Mouse (Mus musculus) intestine, embryonic 16.5 days (tissue): ENCODE results near the gene Nfia. TPM values are rescaled to one million over a fixed set of nuclear protein-coding genes. Genes with fewer than 3 reads are reported as not detected.
A peak's percentile ranks its signal among the peaks of the same experiment; 100 is the strongest.

Experiments used
- ATAC-seq: fragments of 200-750 bp; cut with Nextera tagmentation; 2 replicates; pipeline ENCODE4 v1.8.0; 2017; ENCODE audit warnings: moderate TSS enrichment, moderate library complexity
- H3K27ac ChIP-seq: fragments of 300-500 bp; sonication (generic); 2 replicates; pipeline ENCODE4 v1.5.1; 2014; ENCODE audit warnings: mild to moderate bottlenecking, low read length
- H3K27me3 ChIP-seq: fragments of 300-500 bp; sonication (generic); replicated peaks from 2 replicates; pipeline ENCODE4 v1.6.1; 2014; ENCODE audit warnings: low read length, control low read depth, mixed read lengths; ENCODE audit not compliant: control insufficient read depth, insufficient read depth
- H3K36me3 ChIP-seq: fragments of 300-500 bp; sonication (generic); 2 replicates; pipeline ENCODE4 v1.6.1; 2014; ENCODE audit warnings: low read length, control low read depth; ENCODE audit not compliant: control insufficient read depth, insufficient read depth
- H3K4me1 ChIP-seq: fragments of 300-500 bp; sonication (generic); 2 replicates; pipeline ENCODE4 v1.6.1; 2014; ENCODE audit warnings: low read length, control low read depth, mixed read lengths; ENCODE audit not compliant: control insufficient read depth, insufficient read depth
- H3K4me2 ChIP-seq: fragments of 300-500 bp; sonication (generic); 2 replicates; pipeline ENCODE4 v1.6.1; 2014; ENCODE audit warnings: low read depth, low read length, control low read depth
- H3K4me3 ChIP-seq: fragments of 300-500 bp; sonication (generic); 2 replicates; pipeline ENCODE4 v1.5.1; 2014; ENCODE audit warnings: mild to moderate bottlenecking, low read length
- H3K9ac ChIP-seq: fragments of 300-500 bp; sonication (generic); 2 replicates; pipeline ENCODE4 v1.6.1; 2014; ENCODE audit warnings: low read depth, low read length
- H3K9me3 ChIP-seq: fragments of 300-500 bp; sonication (generic); 2 replicates; pipeline ENCODE4 v1.6.1; 2016; ENCODE audit warnings: low read length, control low read depth; ENCODE audit not compliant: control insufficient read depth
- WGBS: fragments of 180-500 bp; shearing (Covaris S2); extraction: QIAGEN DNeasy Blood & Tissue Kit; methylation state at CpG from one replicate; pipeline ENCODE4 v1.1.7; 2014; 5-methylcytosine and 5-hydroxymethylcytosine counted together
- polyA plus RNA-seq: library from polyadenylated mRNA; unstranded; fragments of >200 nt; fragmentation: Nextera tagmentation; extraction: Ambion mirVana; gene quantifications from 2 replicates; pipeline ENCODE4 v1.2.1, GENCODE M21; 2015

The Nfia gene
- polyA plus RNA-seq, 1 experiment from 2014 or later: 24.0 TPM

DNA sequence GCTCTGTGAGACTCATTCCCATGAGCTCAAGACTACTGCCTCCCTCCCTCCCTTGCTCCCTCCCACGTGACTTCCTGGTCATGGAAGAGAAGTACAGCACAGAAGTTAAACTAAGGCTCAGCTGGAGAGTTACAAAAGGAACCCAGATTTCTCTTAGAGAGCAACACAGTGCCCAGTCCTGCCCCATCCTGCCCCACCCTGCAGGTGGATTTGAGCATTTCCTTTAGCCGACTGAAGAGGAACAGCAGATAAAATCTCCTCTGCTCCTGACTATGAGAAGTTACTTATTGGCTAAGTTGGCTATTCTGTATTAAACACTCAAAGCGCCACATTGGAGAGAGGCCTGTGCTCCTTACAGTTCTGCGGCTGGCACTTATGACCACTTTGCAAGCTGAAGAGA lies 314.4 kb downstream of the Nfia start:
- H3K36me3 ChIP-seq: no peaks in the 10 kb centered on the region
- no peak overlapping the region for H3K9ac ChIP-seq
- no peak overlapping the region for H3K4me2 ChIP-seq
- 55% methylated on average over 4 of the region's 4 CpGs for WGBS
- H3K27me3 ChIP-seq: no peaks in the 10 kb centered on the region
- peak; percentile 44 for ATAC-seq
- no peaks in the 10 kb centered on the region for H3K9me3 ChIP-seq
- H3K27ac ChIP-seq: no peak overlapping the region
- no peak overlapping the region for H3K4me3 ChIP-seq
- peaks cover 2% of the 10 kb centered on the region; the same call in 1 of the 2 replicates for H3K4me1 ChIP-seq

- Histone ChIP-seq H3K36me3 (no peaks in the 10 kb centered on the region), H3K9ac (no peak overlapping the region), H3K27me3 (no peaks in the 10 kb centered on the region), H3K4me1 (peaks cover 6% of the 10 kb centered on the region; the same call in 1 of the 2 replicates), H3K4me2 (no peak overlapping the region), H3K4me3 (no peak overlapping the region), H3K27ac (no peak overlapping the region), H3K9me3 (no peaks in the 10 kb centered on the region)
- WGBS: 79% methylated on average over 6 of the region's 6 CpGs
- no peak for ATAC-seq
Observed at GRCm38 (mm10) chr4:98089985-98090384, 317.5 kb downstream of the Nfia start.

DNA sequence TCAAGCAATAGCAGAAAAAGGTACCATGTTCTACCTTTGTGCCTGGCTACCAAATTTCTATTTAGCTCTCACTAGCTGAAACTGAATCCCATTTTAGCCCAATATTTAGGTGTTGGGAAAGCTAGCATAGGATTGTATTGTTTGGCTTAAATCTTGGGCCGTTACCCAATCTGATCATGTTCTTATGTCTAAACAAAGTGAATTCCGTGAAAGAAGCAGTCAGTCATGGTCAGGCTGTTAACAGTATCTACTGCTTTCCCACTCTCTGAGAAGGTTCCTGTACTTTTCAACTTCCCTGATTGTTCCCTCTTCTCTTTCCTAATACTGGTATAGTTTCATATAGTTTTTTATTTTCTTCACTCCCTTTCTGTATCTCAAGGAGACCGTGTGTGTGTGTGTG lies 318.1 kb downstream of the Nfia start:
- H3K4me2 ChIP-seq: no peak overlapping the region
- 50% methylated on average over 3 of the region's 3 CpGs for WGBS
- no peak overlapping the region for H3K9ac ChIP-seq
- no peaks in the 10 kb centered on the region for H3K27me3 ChIP-seq
- no peaks in the 10 kb centered on the region for H3K9me3 ChIP-seq
- peaks cover 6% of the 10 kb centered on the region; the same call in 1 of the 2 replicates for H3K4me1 ChIP-seq
- no peak for ATAC-seq
- no peak overlapping the region for H3K27ac ChIP-seq
- H3K36me3 ChIP-seq: no peaks in the 10 kb centered on the region
- H3K4me3 ChIP-seq: no peak overlapping the region

- Histone ChIP-seq H3K4me2 (no peak overlapping the region), H3K4me1 (peaks cover 6% of the 10 kb centered on the region; the same call in 1 of the 2 replicates), H3K4me3 (no peak overlapping the region), H3K9ac (no peak overlapping the region), H3K27me3 (no peaks in the 10 kb centered on the region), H3K27ac (peak overlapping the region; percentile 12; the same call in 1 of the 2 replicates), H3K36me3 (no peaks in the 10 kb centered on the region), H3K9me3 (no peaks in the 10 kb centered on the region)
- WGBS: 43% methylated on average over 4 of the region's 4 CpGs
- ATAC-seq: peak; percentile 59
Observed at GRCm38 (mm10) chr4:98091368-98091827, 318.9 kb downstream of the Nfia start.

- WGBS: 74% methylated on average over 5 of the region's 5 CpGs
- Histone ChIP-seq H3K4me3 (no peak overlapping the region), H3K4me1 (peaks cover 6% of the 10 kb centered on the region; the same call in 1 of the 2 replicates), H3K27me3 (no peaks in the 10 kb centered on the region), H3K4me2 (no peak overlapping the region), H3K27ac (peak overlapping the region; percentile 12; the same call in 1 of the 2 replicates), H3K9ac (no peak overlapping the region), H3K9me3 (no peaks in the 10 kb centered on the region), H3K36me3 (no peaks in the 10 kb centered on the region)
- ATAC-seq: no peak
Observed at GRCm38 (mm10) chr4:98091901-98092472, 319.5 kb downstream of the Nfia start.

DNA sequence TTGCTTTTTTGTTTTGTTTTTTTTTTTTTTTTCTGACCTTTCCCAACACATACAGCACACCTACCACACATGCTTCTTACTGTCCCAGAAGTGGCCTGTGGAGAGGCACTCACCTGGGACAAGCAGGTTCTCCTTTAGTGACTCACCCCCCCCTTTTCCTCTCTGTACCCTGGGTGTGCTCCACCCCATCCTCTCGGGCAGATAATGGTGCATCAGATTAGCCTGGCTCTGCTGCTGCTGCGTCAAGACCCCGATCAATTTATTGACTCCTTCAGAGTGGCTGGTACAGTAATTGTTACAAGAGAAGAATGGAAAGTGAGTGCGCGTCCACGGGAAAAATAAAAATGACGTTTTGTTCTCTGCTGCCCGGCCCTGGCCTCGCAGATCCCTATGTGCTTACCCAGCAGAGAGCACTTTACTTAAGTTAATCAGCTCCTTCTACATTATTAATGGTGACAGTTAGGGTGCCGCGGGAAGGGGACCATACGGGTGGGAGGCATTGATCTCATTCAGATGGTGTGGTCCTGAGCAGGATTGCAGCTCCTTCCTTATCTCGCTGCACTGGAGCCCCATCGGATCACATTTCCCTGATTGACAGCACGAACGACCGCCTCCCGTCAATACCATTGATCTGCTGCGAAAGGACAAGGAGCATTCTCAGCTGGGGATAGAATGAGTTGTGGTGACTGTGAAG lies 321.7 kb downstream of the Nfia start:
- Histone ChIP-seq H3K36me3 (no peaks in the 10 kb centered on the region), H3K27ac (no peak overlapping the region), H3K4me3 (no peak overlapping the region), H3K9ac (no peak overlapping the region), H3K9me3 (no peaks in the 10 kb centered on the region), H3K27me3 (no peaks in the 10 kb centered on the region), H3K4me2 (no peak overlapping the region), H3K4me1 (peaks cover 6% of the 10 kb centered on the region; the same call in 1 of the 2 replicates)
- WGBS: 33% methylated on average over 19 of the region's 19 CpGs
- no peak for ATAC-seq

GRCm38 (mm10) chr4:98095060-98095459 lies 322.5 kb downstream of the Nfia start:
- Histone ChIP-seq H3K4me1 (peaks cover 6% of the 10 kb centered on the region; the same call in 1 of the 2 replicates), H3K9ac (no peak overlapping the region), H3K9me3 (no peaks in the 10 kb centered on the region), H3K4me3 (no peak overlapping the region), H3K4me2 (no peak overlapping the region), H3K27me3 (no peaks in the 10 kb centered on the region), H3K36me3 (no peaks in the 10 kb centered on the region), H3K27ac (no peak overlapping the region)
- ATAC-seq: no peak
- WGBS: 67% methylated on average over 2 of the region's 2 CpGs

- H3K4me2 ChIP-seq: no peak overlapping the region
- 64% methylated on average over 4 of the region's 4 CpGs for WGBS
- peak; percentile 31; the same call in 1 of the 2 replicates for ATAC-seq
Observed at GRCm38 (mm10) chr4:98097013-98097566, 324.6 kb downstream of the Nfia start.

GRCm38 (mm10) chr4:98098663-98099062 lies 326.1 kb downstream of the Nfia start:
- Histone ChIP-seq H3K9ac (no peak overlapping the region), H3K4me1 (no peaks in the 10 kb centered on the region), H3K36me3 (no peaks in the 10 kb centered on the region), H3K9me3 (no peaks in the 10 kb centered on the region), H3K4me3 (no peak overlapping the region), H3K27me3 (no peaks in the 10 kb centered on the region), H3K4me2 (no peak overlapping the region), H3K27ac (no peak overlapping the region)
- 35% methylated on average over 1 of the region's 1 CpGs for WGBS
- no peak for ATAC-seq

More at GRCm38 (mm10) chr4:98097013-98097566, 324.6 kb downstream of the Nfia start:
- Histone ChIP-seq H3K9ac (no peak overlapping the region), H3K27me3 (no peaks in the 10 kb centered on the region), H3K36me3 (no peaks in the 10 kb centered on the region), H3K27ac (0 out of 2 replicates have a peak overlapping the region, but pooled peaks have one; percentile 20), H3K4me1 (peaks cover 4% of the 10 kb centered on the region; the same call in 1 of the 2 replicates), H3K9me3 (no peaks in the 10 kb centered on the region), H3K4me3 (no peak overlapping the region)
